Mouse (Mus musculus) thymus, postnatal 14 days (tissue): ENCODE data around the gene Pabpn1l.

ENCODE experiments used
- DNase-seq: peaks from one replicate; pipeline ENCODE4 v3.0.0; 2021

Gene Pabpn1l

DNA sequence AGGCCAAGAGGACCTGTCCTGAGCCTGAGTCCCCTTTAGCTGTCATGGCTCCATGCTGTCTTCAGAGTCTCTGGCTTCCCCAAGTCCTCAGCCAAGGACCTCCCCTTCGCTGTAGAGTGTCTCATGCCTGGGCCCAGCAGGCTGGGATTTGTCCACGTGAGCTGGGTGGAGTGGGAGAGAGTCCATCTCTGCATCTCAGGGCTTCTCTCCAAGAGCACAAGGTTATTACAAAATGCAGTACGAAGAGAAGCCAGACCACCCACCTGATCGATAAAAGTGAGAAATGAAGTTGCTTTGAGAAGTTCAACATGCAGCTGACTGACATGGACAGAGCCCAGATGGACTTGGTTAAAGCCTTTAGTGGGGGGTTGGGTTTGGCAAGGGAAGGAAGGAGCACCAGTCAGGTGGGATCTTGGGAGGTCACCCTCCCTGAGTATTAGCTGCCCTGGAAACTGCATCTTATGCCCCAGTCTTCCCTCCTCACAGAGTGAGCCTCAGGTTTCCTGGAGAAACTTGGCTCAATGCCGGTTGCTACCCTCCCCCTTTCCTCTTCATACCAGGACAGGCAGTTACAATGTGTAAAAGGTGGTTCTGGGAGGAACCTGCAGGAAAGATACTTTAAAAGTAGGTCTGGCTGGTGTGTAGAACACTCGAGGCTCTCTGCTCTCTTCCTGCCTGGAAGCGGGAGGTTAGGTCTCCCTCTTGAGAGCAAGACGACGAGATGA lies 6.2 kb downstream of the Pabpn1l start:
- no peak for DNase-seq

DNA sequence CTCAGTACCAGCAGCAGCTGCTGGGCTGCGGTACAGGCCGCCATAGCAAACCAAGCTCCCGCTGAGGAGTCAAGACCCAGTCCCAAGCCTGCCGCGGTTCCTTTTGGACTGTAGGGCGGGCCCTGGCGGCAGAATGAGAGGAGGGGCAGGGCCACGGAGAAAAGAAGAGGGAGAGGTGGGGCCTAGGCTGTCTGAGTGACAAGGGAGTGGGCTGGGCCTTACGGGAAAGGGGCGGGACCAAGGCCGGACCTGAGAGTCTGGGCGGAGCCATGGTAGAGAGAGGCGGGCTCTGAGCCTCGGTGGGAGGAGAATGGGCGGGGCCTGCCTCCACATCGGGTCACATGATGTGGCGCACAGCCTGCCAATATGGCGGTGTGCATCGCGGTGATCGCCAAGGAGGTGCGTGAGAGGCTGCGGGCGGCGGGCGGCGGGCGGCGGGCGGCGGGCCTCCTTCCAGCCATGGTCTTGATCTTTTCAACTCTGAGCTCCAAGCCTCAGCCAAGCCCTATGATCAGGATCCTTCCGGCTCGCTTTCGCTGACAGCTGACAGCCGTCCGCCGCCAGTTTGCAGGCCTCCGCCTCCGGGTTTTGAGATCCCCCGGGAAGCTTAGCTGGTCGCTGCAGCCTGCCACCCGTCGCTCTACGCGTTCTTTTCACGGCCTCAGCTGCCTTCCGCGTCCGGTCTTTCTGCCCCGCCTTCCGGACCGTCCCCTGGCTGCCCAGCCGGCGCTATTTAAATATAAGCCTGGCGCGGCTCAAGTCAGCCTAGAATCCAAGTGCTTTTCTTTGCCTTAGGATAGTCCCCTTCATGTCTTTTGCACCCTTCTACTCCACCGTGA lies 11.0 kb downstream of the Pabpn1l start, which contains the start of the genes Galns and Trappc2l:
Gene Galns, minus strand, starts transcription at position 169 of the 839 bp plus-strand sequence.
Gene Trappc2l, plus strand, starts transcription at position 346 of the 839 bp plus-strand sequence.
- peak; percentile 97 for DNase-seq

DNA sequence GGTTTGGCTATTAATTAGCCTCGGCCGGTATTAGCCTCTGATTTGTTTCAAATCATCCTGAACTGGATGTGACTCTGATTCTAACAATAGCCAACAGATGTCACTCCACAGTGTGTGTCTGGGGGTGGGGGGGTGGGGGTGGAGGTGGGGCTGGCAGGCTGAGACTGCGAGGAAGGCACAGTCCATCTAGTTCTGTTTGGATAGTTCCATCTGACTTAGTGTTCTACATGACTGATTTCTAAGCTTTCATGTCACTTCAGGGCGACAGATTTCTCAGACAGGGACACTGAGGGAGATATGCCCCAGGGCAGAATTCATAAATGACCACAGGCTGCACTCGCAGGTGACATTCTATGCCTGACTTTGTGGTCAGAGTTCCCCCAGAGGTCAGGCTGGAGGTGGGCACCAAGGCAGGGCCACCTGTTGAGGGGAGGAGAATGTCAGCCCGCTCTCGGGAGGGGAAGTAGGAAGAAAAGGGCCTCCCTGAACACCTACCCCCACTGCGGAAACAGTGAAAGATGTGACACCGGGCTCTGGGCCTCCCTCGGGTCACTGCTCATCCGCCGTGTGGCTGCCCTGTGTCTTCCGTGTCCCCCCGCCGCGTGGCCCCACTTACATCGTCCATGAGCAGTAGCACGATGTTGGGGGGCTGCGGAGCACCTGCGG lies 11.8 kb downstream of the Pabpn1l start:
- DNase-seq, result no peak

DNA sequence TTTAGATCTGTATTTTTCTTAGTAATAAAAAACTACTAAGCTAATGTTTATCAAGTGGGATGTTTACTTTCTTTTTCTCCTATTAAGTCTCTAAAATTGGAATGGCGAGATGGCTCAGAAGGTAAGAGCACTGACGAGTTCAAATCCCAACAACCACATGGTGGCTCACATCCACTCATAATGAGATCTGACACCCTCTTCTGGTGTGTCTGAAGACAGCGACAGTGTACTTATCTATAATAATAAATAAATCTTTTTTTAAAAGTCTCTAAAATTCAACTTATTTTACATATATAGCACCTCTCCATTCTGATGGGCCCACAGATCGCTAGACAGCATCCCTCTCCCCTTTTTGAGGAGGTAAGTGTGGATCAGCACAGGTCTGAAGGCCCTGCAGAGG lies 12.3 kb downstream of the Pabpn1l start:
- no peak for DNase-seq

DNA sequence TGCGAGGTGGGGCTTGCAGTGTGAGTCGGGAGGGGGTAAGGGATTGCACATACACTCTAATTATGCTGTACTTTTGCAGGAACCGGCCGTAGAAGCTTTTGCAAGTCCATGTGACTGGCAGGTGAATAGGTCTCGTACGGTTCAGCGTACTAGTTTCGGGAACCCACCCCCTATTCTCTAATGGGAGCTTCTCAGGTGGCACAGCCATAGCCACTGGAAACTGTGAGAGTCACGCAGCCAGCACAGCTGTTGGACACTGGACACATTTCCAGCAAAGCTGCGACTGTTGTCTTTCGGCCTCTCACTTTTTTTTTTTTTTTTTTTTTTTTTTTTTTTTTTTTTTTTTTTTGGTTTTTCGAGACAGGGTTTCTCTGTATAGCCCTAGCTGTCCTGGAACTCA lies 15.7 kb downstream of the Pabpn1l start:
- no peak for DNase-seq

DNA sequence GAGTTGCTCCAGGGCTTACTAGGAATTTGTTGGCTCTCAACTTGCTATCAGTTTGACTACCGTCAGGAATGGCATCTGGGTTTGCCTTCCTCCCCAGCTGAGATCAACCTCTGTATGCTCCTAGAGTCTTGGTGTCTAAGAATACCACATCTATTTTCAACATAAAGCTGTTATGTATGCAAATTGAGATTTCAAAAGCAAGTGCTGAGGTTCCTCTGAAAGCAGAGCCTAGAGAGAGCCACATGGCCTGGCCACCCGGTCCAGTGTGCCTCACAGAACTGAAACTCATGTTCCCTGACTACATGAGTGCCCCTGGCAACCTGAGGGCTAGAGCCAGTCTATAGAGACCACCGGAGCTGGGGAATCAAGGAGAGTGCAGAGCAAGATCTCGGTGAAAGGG lies 17.2 kb downstream of the Pabpn1l start:
- DNase-seq, result no peak

DNA sequence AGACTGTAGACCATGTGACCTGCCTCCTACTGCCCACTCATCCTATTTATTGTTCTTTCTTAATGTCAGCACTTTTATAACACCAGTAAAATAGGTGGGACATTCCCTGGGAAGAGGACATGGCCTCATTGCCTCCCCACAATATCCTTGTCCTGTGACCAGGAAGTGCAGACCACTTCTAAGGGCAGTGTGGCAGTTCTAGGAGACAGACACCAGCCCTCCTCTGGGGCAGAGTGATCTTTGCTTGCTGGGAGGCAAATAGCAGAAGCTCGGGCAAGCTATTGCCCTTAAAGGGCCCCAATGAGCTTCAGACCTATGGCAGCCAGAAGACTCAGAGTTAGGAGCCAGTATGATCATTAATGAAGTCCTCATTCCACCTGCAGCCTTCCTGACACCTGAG lies 17.9 kb downstream of the Pabpn1l start:
- DNase-seq, result no peak

DNA sequence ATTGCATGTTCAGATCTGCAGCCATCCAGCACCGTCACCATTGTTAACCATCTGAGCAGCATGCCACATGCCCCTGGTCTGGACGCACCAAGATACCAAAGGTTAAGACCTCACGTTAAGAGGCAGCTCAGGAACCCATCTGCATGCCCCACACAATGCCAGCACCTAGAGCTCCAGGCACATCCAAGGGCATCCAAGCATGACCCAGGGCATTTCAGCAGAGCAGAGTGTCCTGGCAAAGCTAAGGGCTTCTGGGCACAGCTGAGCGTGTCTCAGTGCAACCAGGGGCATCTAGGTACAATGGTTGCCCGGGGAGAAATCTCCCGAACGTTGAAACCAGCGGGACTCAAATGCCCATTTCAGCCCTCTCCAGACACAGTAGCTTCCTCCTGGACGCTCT lies 21.9 kb downstream of the Pabpn1l start:
- DNase-seq, result no peak

DNA sequence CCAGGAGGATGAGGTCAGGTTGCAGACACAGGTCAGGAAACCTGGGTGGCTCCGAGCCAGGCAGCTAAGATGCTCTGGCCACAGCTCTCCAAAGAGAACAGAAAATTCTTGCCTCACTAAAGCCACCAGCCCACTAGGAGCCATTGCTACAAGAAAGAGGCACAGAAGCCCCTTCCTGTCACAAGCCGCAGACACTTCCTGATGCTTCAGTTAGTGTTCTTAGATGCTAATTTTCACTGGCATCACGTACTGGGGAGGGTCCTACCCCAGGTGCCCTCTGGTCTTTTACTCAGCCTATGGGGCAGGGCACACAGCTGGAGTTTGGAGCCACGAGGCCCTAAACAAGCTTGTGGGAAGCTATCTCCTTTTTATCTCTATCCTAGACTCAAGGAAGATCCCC lies 26.5 kb downstream of the Pabpn1l start:
- peak; percentile 51 for DNase-seq

DNA sequence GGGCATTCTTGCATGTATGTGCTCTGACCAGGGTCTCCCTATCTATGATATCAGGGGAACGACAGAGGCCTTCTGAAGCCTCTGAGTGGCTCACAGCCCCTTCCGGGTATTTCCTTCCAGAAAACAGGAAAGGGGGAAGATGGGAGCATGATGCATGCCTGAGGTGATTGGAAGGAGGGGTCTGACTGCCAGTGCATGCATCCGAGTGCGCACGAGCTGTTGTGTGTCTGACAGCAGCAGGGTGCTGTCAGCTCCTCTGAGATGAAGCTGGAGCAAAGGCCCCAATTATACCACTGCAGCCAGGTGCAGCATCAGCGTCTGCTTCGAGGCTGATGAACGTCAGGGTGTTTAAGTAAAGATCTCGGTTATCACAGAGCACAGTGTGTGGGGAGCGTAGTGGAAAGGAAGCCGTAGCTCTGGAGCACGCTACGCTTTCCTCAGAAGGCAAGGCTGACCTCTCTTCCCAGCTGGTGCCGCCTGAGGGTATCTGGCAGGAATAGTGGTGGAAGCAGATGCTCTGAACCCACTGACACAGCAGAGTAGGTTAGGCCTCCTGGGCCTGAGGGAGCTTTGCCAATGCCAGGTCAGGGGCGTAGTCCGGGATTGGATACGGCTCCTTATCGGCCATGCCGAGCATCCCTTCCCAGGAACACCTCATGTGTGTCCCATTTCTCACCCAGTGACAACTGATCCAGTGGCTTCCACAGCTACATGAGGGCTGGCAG lies 28.6 kb downstream of the Pabpn1l start:
- no peak for DNase-seq

DNA sequence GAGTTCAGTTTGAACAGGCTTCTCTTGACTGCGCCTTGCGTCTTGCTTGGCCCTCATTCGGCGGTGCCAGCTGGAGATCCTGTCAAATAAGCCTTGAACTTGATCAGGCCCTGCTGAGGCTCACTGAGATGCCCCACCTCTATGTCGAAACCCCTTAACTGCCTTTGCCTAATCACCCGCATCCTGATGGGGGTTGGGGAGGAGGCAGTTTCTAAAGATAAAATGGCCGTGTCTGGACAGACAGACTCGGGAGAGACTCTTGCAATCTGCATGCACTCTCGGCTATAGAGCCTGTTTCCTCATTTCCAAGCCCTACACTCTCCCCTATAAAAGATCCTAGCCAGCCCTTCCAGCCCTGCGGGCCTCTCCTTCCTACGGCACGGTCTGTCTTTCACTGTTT lies 29.3 kb downstream of the Pabpn1l start:
- DNase-seq, result no peak

DNA sequence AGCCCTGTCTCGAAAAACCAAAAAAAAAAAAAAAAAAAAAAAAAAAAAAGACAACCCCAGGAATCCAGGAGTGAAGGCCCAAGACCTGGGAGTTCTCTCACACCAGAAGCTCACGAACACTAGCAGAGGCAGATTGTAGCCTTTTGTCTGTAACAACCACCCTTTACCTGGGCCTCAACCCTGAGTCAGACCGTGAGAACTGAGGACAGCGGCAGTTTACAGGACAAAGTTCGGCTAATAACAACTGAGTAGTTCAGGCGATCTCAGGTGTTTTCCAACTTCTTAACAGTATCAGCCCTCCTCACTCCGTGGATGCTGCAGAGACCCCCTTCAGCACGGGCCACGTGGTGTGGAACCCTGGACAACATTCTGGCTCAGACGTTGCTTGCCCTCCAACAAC lies 35.8 kb downstream of the Pabpn1l start:
- DNase-seq, result no peak

DNA sequence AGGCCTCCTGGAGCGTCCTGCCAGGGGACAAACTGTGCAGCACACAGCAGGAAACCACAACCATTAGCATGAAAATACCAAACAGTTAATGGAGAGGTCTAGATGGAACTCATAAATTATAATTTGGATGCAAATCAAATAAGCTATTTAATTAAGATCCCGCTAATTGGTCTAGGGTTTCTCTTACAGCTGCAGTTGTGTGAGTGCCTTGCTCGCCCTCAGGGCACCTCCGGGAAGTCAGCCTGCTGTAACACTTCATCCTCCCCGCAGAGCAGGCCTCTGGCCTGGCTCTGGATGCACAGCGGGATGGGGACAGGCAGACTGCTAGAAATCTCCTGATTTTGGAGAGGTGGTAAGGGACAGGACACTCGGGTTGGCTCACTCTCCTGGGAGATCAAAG lies 36.4 kb downstream of the Pabpn1l start:
- DNase-seq, result no peak

DNA sequence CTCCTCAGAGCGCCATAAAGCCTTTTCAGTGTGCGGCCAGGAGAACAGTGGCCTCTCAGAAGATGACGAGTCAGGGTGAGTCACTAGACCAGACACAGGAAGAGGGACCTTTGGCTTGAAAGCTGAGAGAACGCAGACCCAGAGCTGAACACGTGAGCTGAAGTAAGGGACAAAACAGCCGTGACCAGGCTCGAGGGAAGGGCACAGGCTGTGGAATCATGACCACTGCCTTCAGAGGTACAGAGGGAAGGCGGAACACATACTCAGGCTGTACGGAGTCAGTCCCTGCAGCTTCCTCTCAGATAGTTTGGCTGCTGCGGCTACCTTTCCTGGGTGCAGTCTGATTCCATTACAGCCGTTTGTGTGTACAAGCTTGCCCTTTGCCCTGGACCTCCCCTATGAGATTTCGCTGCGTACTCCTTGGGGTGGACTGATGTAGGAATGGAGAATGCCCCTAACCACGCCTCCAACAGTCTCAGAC lies 37.1 kb downstream of the Pabpn1l start:
- DNase-seq, result no peak

DNA sequence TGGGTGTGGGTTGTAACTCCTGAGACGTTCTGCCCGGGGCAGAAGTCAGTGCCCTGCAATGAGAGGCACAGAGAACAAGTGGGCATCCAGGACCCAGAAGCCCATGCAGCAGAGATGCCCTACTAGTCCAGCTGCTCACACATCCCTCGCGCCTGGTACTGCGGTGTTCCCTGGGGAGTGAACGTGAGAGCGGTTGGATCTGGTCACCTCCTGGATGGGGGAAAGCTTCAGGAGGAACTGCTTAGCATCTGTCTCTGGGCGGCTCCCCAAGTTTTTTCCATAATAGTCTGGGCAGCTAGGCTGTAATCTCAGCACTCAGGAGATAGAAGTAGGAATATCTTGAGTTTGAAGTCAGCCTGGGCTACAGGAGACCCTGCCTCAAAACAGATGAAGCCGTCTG lies 37.6 kb downstream of the Pabpn1l start:
- no peak for DNase-seq

DNA sequence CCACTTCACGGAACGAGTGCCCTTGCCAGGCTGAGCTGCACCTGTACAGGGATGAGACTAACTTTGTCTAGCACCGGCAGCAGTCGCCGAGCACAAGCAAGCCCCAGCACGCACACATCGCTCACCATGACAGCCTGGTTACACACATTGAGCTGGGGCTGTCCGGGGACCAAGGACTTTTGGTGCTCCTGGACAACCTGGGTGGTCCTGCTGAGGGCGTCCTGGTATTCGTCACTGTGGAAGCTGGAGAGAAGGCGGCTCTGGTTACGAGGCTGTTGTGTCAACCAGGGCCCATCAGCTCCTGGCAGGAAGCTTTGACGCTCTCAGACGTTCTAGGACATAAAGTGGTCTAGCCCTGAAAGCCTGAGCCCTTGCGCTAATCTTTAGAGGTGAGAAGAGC lies 41.6 kb downstream of the Pabpn1l start:
- no peak for DNase-seq

DNA sequence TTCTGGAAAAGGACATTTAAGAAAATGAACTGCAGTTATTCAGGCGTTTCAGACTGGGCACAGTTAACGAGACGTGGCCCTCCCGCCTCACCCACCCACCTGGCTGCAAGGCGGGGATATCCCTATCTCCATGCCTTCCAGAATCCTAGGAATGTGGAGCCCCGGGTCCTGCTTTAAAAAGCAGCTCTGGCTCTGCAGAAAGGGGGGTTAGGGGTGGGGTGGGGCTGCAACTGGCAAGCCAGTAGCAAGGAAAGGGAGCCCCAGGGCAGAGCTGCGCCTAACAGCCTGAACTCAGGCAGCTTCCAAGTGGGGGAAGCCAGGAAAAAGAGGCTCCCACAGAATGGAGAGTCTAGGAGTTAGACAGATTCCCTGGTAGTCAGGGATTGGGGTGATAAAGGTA lies 43.3 kb downstream of the Pabpn1l start:
- no peak for DNase-seq

DNA sequence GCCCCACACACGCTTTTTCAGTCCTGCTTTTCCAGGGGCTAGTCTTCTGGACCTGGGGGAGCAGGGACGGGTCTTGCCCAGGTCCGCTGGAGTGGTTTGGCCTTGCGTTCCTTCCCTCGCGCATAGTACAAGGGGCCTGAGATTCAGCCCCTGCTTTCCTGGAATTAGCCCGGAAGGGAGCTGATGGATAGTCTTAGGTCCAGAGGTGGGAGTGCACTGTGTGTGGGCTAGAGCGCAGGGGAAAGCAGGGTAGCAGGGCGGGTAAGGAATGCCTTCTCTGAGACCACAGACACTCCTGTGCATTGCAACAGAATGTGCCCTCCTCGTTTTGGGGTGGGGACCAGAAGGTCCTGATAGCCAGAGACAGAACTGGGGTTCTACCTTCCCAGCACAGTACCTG lies 45.4 kb downstream of the Pabpn1l start:
- DNase-seq, result no peak

DNA sequence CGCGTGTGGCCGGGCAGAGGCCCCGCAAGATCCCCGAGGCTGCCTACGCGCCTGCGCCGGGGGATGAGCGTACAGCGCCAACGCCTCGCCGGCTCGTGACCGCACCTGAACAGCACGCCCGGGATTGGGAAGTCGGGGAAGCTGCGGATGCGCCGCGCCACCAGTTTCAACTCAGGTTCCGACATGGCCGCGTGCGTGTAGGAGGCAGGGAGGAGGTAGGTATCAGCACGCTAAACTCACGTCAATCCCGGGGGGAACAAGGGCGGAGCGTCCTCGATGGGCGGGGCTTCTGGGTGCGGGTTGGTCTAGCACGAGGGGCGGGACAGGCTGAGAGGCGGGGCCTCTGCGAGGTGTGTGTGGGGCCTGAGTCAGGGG lies 45.9 kb downstream of the Pabpn1l start, which contains the start of gene Aprt:
Gene Aprt, minus strand, starts transcription at position 262 of the 375 bp plus-strand sequence.
- DNase-seq, result peak; percentile 98

DNA sequence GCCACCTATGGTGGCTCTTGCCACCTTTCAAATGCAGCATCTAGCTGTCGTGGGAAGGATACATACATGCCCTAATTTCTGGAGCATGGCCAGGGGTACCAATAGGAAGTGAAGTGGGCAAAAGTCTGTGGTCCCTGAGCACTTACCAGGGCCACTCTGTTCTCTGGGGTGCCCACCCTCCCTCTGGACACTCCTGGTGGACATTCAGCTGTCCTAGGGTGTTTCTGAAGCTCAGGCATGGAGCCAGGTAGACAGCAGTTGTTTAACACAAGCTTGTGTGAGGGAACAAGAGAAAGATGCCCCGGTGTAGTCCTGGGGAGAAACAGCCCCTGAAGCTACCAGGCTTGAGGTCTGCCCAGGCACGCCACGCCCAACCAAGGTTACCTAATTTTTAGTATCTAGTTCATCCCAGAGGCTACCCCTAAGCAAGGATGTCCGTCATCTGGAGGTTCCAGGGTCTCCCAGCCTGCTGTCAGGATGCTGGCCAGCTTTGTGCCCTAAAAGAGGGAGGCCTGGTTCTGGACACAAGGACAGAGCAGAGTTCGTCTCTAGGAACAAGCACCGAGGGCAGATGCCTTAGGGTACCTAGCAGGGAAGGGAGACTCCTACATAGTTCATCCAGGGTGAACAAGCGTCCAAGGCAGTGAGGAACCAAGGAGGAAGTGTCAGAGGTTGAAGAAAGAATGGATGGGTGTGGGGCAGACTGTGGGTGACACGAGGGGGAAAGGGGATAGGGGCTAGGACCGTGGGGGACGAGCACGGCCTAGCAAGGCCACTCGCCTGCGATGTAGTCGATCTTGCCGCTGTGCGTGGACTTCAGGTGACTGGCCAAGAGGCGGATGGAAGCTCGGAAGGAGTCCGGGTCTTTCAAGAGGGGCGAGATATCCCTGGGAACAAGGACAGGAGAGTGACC lies 46.5 kb downstream of the Pabpn1l start:
- no peak for DNase-seq

DNA sequence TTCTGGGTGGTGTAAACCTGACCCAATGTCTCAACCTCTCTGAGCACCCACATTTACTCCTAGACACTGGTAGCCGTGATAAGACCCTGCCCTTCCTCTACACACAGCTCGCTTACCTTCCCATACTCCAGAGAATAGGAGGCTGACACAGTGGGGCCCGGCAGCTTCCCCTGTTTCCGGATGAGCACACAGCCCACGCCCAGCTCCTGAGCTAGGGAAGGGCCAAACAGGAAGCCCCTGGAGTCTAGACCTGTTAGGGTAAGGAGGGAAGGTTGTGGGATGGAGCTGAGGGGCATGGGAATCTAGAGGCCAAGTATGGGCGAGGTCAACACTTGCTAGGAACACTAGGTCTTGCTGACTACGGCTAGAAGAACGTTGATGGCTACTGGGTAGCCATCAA lies 47.3 kb downstream of the Pabpn1l start:
- no peak for DNase-seq
